8 mouse cellular contexts compared by ENCODE assay signal in the genomic region with DNA sequence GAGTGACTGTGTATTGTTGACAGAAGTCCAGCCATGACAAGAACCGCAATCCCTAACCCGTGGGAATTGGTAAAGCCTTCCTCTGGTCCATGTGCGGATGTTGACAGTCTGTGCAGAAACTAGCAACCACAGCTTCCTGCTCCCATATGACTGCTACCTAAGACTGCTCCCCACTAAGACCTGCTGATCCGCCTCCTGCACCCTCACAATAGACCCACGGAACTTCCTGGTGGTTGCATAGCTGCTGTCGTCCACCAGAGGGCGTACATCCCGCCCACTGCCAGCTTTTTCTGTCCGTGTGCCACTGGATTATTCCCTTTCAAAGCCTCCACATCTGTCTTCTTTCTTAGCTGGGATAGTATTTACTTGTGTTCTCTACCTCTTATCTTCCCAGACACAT. TPM values are rescaled to one million over a fixed set of nuclear protein-coding genes. Genes with fewer than 3 reads are reported as not detected.
DNase-seq lines count a peak whose midpoint lies in the region.

No protein-coding gene starts in this region.

- DNase-seq in adrenal gland, adult (ENCODE audit: inconsistent age in 2 of 2, low spot score in 1 of 2) = peak; percentile 38 to 72
- no peak for DNase-seq in adrenal gland, adult 8-10 months
- peak; percentile 51 for DNase-seq in layer of hippocampus, adult 9-11 months
- DNase-seq in layer of hippocampus, adult 8-10 months (ENCODE audit: low spot score in 2 of 2) = no peak
- peak; percentile 58 for DNase-seq in adrenal gland, postnatal 14 days
- DNase-seq in layer of hippocampus, postnatal 36 days = peak; percentile 15 to 24
- DNase-seq in spleen, adult 18-20 months = peak; percentile 43 to 48
- DNase-seq in urinary bladder, adult 18-20 months (ENCODE audit: low spot score in 2 of 2) = no peak

RNA-seq across cellular contexts. Expression of gene Pik3r5, which starts 14.1 kb away (rescaled TPM):
- 1 to 10 TPM; 1.7 to 4.6 (median 2.9) TPM for total RNA-seq in adrenal gland, adult 8-10 months (2022)
- total RNA-seq in layer of hippocampus, adult 8-10 months (2022) = 1 to 10 TPM; 1.7 to 6.8 (median 3.3) TPM
- 0.67 and 4.2 TPM in 2 replicates for total RNA-seq in adrenal gland, postnatal 14 days (2021)
- total RNA-seq in layer of hippocampus, postnatal 36 days (2021) = 1 to 10 TPM; 1.2 to 2.8 TPM

RNA-seq across cellular contexts. Expression of gene Ntn1, which starts 17.2 kb away (rescaled TPM):
- 10 to 100 TPM; 14.3 to 20.8 (median 16.2) TPM for total RNA-seq in adrenal gland, adult 8-10 months (2022)
- total RNA-seq in layer of hippocampus, adult 8-10 months (2022) = 1 to 10 TPM; 6.0 to 7.3 (median 7.0) TPM
- 7.5 and 8.8 TPM in 2 replicates for total RNA-seq in adrenal gland, postnatal 14 days (2021)
- total RNA-seq in layer of hippocampus, postnatal 36 days (2021) = 1 to 10 TPM; 6.2 to 7.3 TPM

Comparison
In these comparisons a context has a peak if more than half of its experiments do, and no peak if none do; other contexts are left out.
1. DNase-seq: peak in adrenal gland, adult (2 of 2), layer of hippocampus, adult 9-11 months (single experiment), adrenal gland, postnatal 14 days (single experiment), layer of hippocampus, postnatal 36 days (2 of 2) and spleen, adult 18-20 months (2 of 2); none in adrenal gland, adult 8-10 months (single experiment), layer of hippocampus, adult 8-10 months (0 of 2) and urinary bladder, adult 18-20 months (0 of 2).